Mouse (Mus musculus): ENCODE results near the gene Obscn. TPM values are rescaled to one million over a fixed set of nuclear protein-coding genes. Genes with fewer than 3 reads are reported as not detected.
A peak's percentile ranks its signal among the peaks of the same experiment; 100 is the strongest.

Obscn gene
- polyA plus RNA-seq, 1 experiment from 2014 or later = 0.92 TPM

- H3K36me3 ChIP-seq (ENCODE audit: insufficient read depth, low read length) = peaks cover 8% of the 10 kb centered on the region; the same call in 1 of the 2 replicates
- WGBS = 47% methylated on average over 9 of the region's 9 CpGs
These were observed 26.4 kb upstream of the Obscn start for GRCm38 (mm10) chr11:59162443-59163254.

GRCm38 (mm10) chr11:59161398-59161797 is 25.2 kb upstream of the Obscn start:
- TF ChIP-seq EP300 (IDR thresholded peaks at IDR 0.05) = no peak
- TF ChIP-seq CTCF (IDR thresholded peaks at IDR 0.05) = peak; percentile 46
- 66% methylated on average over 5 of the region's 5 CpGs for WGBS
- Histone ChIP-seq H3K9ac (replicated peaks; ENCODE audit: low read depth) (no peak overlapping the region), H3K27me3 (replicated peaks; ENCODE audit: insufficient read depth, low read length) (no peaks in the 10 kb centered on the region), H3K36me3 (ENCODE audit: insufficient read depth, low read length) (peaks cover 8% of the 10 kb centered on the region; the same call in 1 of the 2 replicates), H3K9me3 (ENCODE audit: low read length) (no peaks in the 10 kb centered on the region), H3K4me3 (ENCODE audit: low read depth, low read length) (no peak overlapping the region), H3K27ac (ENCODE audit: low read length) (peak overlapping the region; percentile 35), H3K4me2 (replicated peaks; ENCODE audit: low read depth, low read length) (no peak overlapping the region), H3K4me1 (ENCODE audit: insufficient read depth, low read depth, low read length) (peaks cover 15% of the 10 kb centered on the region)
- DNase-seq (ENCODE audit: low spot score) (peak; percentile 68), ATAC-seq (no peak)

More at GRCm38 (mm10) chr11:59162443-59163254, 26.4 kb upstream of the Obscn start:
- 0 out of 2 replicates have a peak overlapping the region, but pooled peaks have one; percentile 16 for H3K9ac ChIP-seq (replicated peaks; ENCODE audit: low read depth)
- no peaks in the 10 kb centered on the region for H3K9me3 ChIP-seq (ENCODE audit: low read length)
- DNase-seq (ENCODE audit: low spot score) (no peak), ATAC-seq (no peak)
- H3K27ac ChIP-seq (ENCODE audit: low read length) = peak overlapping the region; percentile 100
- no peak for TF ChIP-seq EP300 (IDR thresholded peaks at IDR 0.05)
- H3K4me2 ChIP-seq (replicated peaks; ENCODE audit: low read depth, low read length) = peak overlapping the region; percentile 60
- peaks cover 15% of the 10 kb centered on the region for H3K4me1 ChIP-seq (ENCODE audit: insufficient read depth, low read depth, low read length)
- peak overlapping the region; percentile 60 for H3K4me3 ChIP-seq (ENCODE audit: low read depth, low read length)
- no peaks in the 10 kb centered on the region for H3K27me3 ChIP-seq (replicated peaks; ENCODE audit: insufficient read depth, low read length)

- no peak overlapping the region for H3K9ac ChIP-seq (replicated peaks; ENCODE audit: low read depth)
- no peak overlapping the region for H3K4me3 ChIP-seq (ENCODE audit: low read depth, low read length)
- H3K36me3 ChIP-seq (ENCODE audit: insufficient read depth, low read length) = peaks cover 8% of the 10 kb centered on the region; the same call in 1 of the 2 replicates
- H3K27ac ChIP-seq (ENCODE audit: low read length) = no peak overlapping the region
- no peak overlapping the region for H3K4me2 ChIP-seq (replicated peaks; ENCODE audit: low read depth, low read length)
- WGBS = 84% methylated on average over 4 of the region's 4 CpGs
- H3K9me3 ChIP-seq (ENCODE audit: low read length) = no peaks in the 10 kb centered on the region
- H3K4me1 ChIP-seq (ENCODE audit: insufficient read depth, low read depth, low read length) = peaks cover 15% of the 10 kb centered on the region
- no peak for ATAC-seq
- no peak for DNase-seq (ENCODE audit: low spot score)
- no peaks in the 10 kb centered on the region for H3K27me3 ChIP-seq (replicated peaks; ENCODE audit: insufficient read depth, low read length)
- no peak for TF ChIP-seq EP300 (IDR thresholded peaks at IDR 0.05)
- TF ChIP-seq CTCF (IDR thresholded peaks at IDR 0.05) = no peak
These were observed 23.4 kb upstream of the Obscn start for GRCm38 (mm10) chr11:59159558-59159957.

- Histone ChIP-seq H3K27me3 (replicated peaks; ENCODE audit: insufficient read depth, low read length) (no peaks in the 10 kb centered on the region), H3K4me2 (replicated peaks; ENCODE audit: low read depth, low read length) (no peak overlapping the region), H3K36me3 (ENCODE audit: insufficient read depth, low read length) (peaks cover 8% of the 10 kb centered on the region; the same call in 1 of the 2 replicates), H3K27ac (ENCODE audit: low read length) (no peak overlapping the region), H3K4me3 (ENCODE audit: low read depth, low read length) (no peak overlapping the region), H3K9ac (replicated peaks; ENCODE audit: low read depth) (no peak overlapping the region), H3K4me1 (ENCODE audit: insufficient read depth, low read depth, low read length) (peaks cover 12% of the 10 kb centered on the region), H3K9me3 (ENCODE audit: low read length) (no peaks in the 10 kb centered on the region)
- ATAC-seq (no peak), DNase-seq (ENCODE audit: low spot score) (no peak)
- TF ChIP-seq CTCF (IDR thresholded peaks at IDR 0.05) (no peak), EP300 (IDR thresholded peaks at IDR 0.05) (no peak)
- 94% methylated on average over 13 of the region's 13 CpGs for whole genome bisulfite sequencing
These were observed 22.9 kb upstream of the Obscn start for GRCm38 (mm10) chr11:59159099-59159498.

- Histone ChIP-seq H3K27me3 (replicated peaks; ENCODE audit: insufficient read depth, low read length) (no peaks in the 10 kb centered on the region), H3K9me3 (ENCODE audit: low read length) (no peaks in the 10 kb centered on the region), H3K9ac (replicated peaks; ENCODE audit: low read depth) (no peak overlapping the region), H3K27ac (ENCODE audit: low read length) (no peak overlapping the region), H3K4me2 (replicated peaks; ENCODE audit: low read depth, low read length) (no peak overlapping the region), H3K36me3 (ENCODE audit: insufficient read depth, low read length) (peaks cover 8% of the 10 kb centered on the region; the same call in 1 of the 2 replicates), H3K4me3 (ENCODE audit: low read depth, low read length) (no peak overlapping the region), H3K4me1 (ENCODE audit: insufficient read depth, low read depth, low read length) (no peaks in the 10 kb centered on the region)
- WGBS = 91% methylated on average over 5 of the region's 5 CpGs
- no peak for TF ChIP-seq CTCF (IDR thresholded peaks at IDR 0.05)
- TF ChIP-seq EP300 (IDR thresholded peaks at IDR 0.05) = no peak
- DNase-seq (ENCODE audit: low spot score) = no peak
- ATAC-seq = no peak
These were observed 19.7 kb upstream of the Obscn start for GRCm38 (mm10) chr11:59155900-59156299.

GRCm38 (mm10) chr11:59154220-59154619 is 18.0 kb upstream of the Obscn start:
- H3K27ac ChIP-seq (ENCODE audit: low read length) = no peak overlapping the region
- no peak overlapping the region for H3K4me2 ChIP-seq (replicated peaks; ENCODE audit: low read depth, low read length)
- H3K4me3 ChIP-seq (ENCODE audit: low read depth, low read length) = no peak overlapping the region
- no peaks in the 10 kb centered on the region for H3K27me3 ChIP-seq (replicated peaks; ENCODE audit: insufficient read depth, low read length)
- DNase-seq (ENCODE audit: low spot score) = no peak
- no peaks in the 10 kb centered on the region for H3K4me1 ChIP-seq (ENCODE audit: insufficient read depth, low read depth, low read length)
- H3K9ac ChIP-seq (replicated peaks; ENCODE audit: low read depth) = no peak overlapping the region
- H3K36me3 ChIP-seq (ENCODE audit: insufficient read depth, low read length) = peaks cover 8% of the 10 kb centered on the region; the same call in 1 of the 2 replicates
- no peak for TF ChIP-seq CTCF (IDR thresholded peaks at IDR 0.05)
- no peak for TF ChIP-seq EP300 (IDR thresholded peaks at IDR 0.05)
- WGBS = 60% methylated on average over 7 of the region's 7 CpGs
- no peaks in the 10 kb centered on the region for H3K9me3 ChIP-seq (ENCODE audit: low read length)
- peak; percentile 44 for ATAC-seq
